Mouse (Mus musculus) heart, adult 18-20 months (tissue): ENCODE measurements around the gene Slc35e2. TPM values are rescaled to one million over a fixed set of nuclear protein-coding genes. Genes with fewer than 3 reads are reported as not detected.
"Not testable (repeated sequence)": the region's sequence is repeated elsewhere in the genome, so short reads cannot be mapped to it uniquely, and the experiment has no call there.

Source experiments
- DNase-seq, 2 experiments: peaks; one replicate each; pipeline ENCODE4 v3.0.0; 2021 to 2022; ENCODE audit warnings: mixed read lengths in 1 of 2
- total RNA-seq, 2 experiments: library from RNA; stranded (reverse); gene quantifications; 2 replicates each; pipeline ENCODE4 v1.2.3; 2021

Slc35e2 gene
- total RNA-seq, 2 experiments from 2014 or later, result 9.0 TPM

GRCm38 (mm10) chr4:155669598-155670075 lies 68.4 kb downstream of the Slc35e2 start:
- no peak for DNase-seq

GRCm38 (mm10) chr4:155670236-155670635 lies 69.0 kb downstream of the Slc35e2 start:
- DNase-seq, result not testable (repeated sequence)

- DNase-seq, result no peak
Observed at GRCm38 (mm10) chr4:155672082-155672481, 70.9 kb downstream of the Slc35e2 start.

Other genes starting within 250 kb of the Slc35e2 start
- 1 to 10 TPM; 3.6 to 4.8 TPM for gene Prkcz, start 240.1 kb upstream of the Slc35e2 start, total RNA-seq
- gene Gabrd, start 203.3 kb upstream of the Slc35e2 start, total RNA-seq, result not detected
- gene Cfap74, start 192.2 kb upstream of the Slc35e2 start, total RNA-seq, result under 1 TPM in 1 of 2 experiments, not detected in 1; 0.31 TPM
- 1 to 10 TPM; 4.8 to 6.4 TPM for gene Tmem52, start 132.3 kb upstream of the Slc35e2 start, total RNA-seq
- gene Gnb1, start 110.1 kb upstream of the Slc35e2 start, total RNA-seq, result 100 to 1,000 TPM; 144 to 197 TPM
- gene Nadk, start 39.0 kb upstream of the Slc35e2 start, total RNA-seq, result 10 to 100 TPM; 30.6 to 32.5 TPM
- 10 to 100 TPM; 26.4 to 26.7 TPM for gene Cdk11b, start 23.4 kb downstream of the Slc35e2 start, total RNA-seq
- not detected for gene Gm10563, start 44.0 kb downstream of the Slc35e2 start, total RNA-seq
- 1 to 10 TPM; 7.0 to 7.2 TPM for gene Mmp23, start 52.0 kb downstream of the Slc35e2 start, total RNA-seq
- 10 to 100 TPM; 24.1 to 24.7 TPM for gene Mib2, start 67.8 kb downstream of the Slc35e2 start, total RNA-seq
- 1 to 10 TPM; 1.1 to 1.8 TPM for gene Fndc10, start 92.9 kb downstream of the Slc35e2 start, total RNA-seq
- gene Ssu72, start 103.4 kb downstream of the Slc35e2 start, total RNA-seq, result 10 to 100 TPM; 42.9 to 50.7 TPM
- under 1 TPM; 0.25 to 0.39 TPM for gene Tmem240, start 133.4 kb downstream of the Slc35e2 start, total RNA-seq
- gene Atad3a, start 159.7 kb downstream of the Slc35e2 start, total RNA-seq, result 10 to 100 TPM; 44.6 to 44.8 TPM
- gene Vwa1, start 173.3 kb downstream of the Slc35e2 start, total RNA-seq, result 10 to 100 TPM in 1 of 2 experiments, 1 to 10 TPM in 1; 7.1 to 14.6 TPM
- under 1 TPM; 0.42 to 0.85 TPM for gene Tmem88b, start 184.5 kb downstream of the Slc35e2 start, total RNA-seq
- gene Ankrd65, start 189.0 kb downstream of the Slc35e2 start, total RNA-seq, result not detected
- gene Mrpl20, start 201.5 kb downstream of the Slc35e2 start, total RNA-seq, result 10 to 100 TPM; 76.7 to 79.8 TPM
- 10 to 100 TPM; 17.9 to 25.7 TPM for gene Ccnl2, start 211.1 kb downstream of the Slc35e2 start, total RNA-seq
- 100 to 1,000 TPM; 106 to 108 TPM for gene Aurkaip1, start 229.9 kb downstream of the Slc35e2 start, total RNA-seq
- gene Mxra8, start 238.3 kb downstream of the Slc35e2 start, total RNA-seq, result 10 to 100 TPM; 22.0 to 26.6 TPM
- 10 to 100 TPM; 45.0 to 51.5 TPM for gene Dvl1, start 246.0 kb downstream of the Slc35e2 start, total RNA-seq